Mouse (Mus musculus) layer of hippocampus, adult 8-10 months (tissue): ENCODE measurements around the gene Sptb. TPM values are rescaled to one million over a fixed set of nuclear protein-coding genes. Genes with fewer than 3 reads are reported as not detected.

Experiments used
- DNase-seq, 2 experiments: peaks; one replicate each; pipeline ENCODE4 v3.0.0; 2022; ENCODE audit warnings: low spot score in 2 of 2
- total RNA-seq, 4 experiments: library from RNA; stranded (reverse); gene quantifications; 2 replicates each; pipeline ENCODE4 v1.2.4; 2022

Sptb gene
- total RNA-seq, 4 experiments from 2014 or later: 114 to 133 (median 126) TPM

- no peak for DNase-seq
These were observed 36.5 kb downstream of the Sptb start for GRCm38 (mm10) chr12:76673794-76674222.

DNA sequence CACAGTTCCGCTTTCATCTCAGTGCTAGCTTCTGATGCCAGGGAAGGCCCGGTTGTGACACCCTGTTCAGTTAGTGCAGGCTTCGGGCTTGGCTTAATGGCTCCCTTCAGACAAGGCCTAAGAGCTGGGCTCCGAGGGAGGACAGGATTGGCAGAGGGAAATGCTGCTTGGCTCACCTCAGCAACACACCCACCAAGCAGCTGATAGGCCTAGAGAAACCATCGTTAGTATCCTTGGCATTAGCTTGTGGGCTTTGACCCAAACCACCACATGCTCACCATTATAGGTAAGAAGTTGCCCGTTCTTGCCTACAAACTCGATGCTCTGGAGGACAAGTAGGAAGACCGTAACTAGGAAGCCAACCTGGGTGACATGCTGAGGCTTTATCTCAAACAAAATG lies 38.3 kb downstream of the Sptb start:
- DNase-seq: no peak

DNA sequence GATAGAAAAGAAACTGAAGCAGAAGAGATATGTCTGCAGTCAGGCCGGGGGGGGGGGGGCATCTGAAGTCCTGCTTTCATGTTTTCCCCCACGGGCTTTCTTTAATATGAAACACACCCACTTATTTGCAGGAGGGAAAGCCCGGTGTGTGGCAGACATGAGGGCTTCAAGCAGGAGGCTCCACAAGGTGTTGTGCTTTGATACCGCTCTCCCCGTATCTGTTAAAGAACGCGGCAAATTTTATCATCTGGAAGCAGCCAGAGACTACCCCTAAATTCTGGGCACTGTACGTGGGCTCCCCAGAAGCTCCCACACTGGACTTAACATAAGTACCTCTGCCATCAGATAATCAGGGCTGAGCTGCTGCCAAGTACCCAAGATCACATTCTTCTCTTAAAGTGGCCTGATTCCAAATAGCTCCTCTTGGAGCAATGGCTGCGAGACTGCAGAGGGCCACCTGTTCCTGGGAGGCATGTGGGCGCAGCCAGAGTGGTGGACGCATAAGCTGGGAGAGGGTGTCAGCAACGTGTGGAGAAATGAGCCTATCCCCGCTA lies 39.7 kb downstream of the Sptb start:
- DNase-seq: peak; percentile 38 to 51

DNA sequence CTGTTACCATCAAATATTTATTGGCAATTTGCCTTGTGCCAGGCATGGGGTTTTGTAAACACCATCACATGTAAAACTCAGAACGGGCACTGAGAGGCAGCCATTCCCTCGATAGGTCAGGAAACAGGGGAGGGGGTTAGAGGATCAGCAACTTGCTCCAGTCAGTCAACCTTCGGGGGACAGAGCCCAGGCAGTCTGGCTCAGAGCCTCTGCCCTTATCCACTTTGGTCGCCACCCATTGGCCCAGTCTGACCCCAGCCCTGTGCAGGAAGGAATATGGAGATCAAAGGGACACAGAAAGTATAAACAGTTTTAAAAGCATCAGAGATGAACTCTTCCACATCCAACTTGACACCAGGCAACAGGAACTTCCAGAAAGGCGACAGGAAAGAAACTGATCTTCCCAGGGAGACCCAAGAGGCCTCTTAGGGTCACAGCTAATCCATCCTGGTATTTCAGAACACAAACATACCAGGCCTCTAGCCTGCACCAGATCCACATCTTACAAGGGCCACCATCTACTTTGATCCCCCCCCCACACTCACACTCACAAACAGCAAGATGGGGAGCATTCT lies 40.3 kb downstream of the Sptb start:
- DNase-seq: no peak

GRCm38 (mm10) chr12:76668654-76669419 lies 41.5 kb downstream of the Sptb start:
- no peak for DNase-seq

DNA sequence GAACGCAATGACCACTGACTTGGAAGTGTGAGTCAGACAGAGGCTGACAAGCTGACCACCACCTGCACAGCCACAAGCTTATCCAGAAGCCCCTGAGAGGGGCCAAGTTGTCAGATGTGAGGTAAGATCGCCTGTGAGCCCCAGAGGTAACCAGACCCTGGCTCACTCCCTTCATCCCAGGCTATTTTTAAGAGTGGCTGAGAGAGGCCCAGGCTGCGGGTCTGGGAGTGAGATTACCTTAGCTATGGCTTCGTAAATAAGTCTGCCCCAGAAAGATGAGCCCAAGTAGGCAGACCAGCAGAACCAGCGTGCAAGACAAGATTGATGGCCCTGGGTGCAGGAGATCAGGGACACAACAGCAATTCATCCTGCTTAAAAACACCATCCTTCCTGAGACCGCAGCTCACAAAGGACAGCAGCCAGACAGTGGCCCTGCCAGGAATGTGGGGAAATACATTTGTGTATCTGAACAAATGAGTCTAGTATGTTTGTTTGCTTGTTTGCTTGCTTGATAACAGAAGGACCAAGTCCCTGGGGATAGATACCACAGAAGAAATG lies 58.5 kb downstream of the Sptb start:
- no peak for DNase-seq

DNA sequence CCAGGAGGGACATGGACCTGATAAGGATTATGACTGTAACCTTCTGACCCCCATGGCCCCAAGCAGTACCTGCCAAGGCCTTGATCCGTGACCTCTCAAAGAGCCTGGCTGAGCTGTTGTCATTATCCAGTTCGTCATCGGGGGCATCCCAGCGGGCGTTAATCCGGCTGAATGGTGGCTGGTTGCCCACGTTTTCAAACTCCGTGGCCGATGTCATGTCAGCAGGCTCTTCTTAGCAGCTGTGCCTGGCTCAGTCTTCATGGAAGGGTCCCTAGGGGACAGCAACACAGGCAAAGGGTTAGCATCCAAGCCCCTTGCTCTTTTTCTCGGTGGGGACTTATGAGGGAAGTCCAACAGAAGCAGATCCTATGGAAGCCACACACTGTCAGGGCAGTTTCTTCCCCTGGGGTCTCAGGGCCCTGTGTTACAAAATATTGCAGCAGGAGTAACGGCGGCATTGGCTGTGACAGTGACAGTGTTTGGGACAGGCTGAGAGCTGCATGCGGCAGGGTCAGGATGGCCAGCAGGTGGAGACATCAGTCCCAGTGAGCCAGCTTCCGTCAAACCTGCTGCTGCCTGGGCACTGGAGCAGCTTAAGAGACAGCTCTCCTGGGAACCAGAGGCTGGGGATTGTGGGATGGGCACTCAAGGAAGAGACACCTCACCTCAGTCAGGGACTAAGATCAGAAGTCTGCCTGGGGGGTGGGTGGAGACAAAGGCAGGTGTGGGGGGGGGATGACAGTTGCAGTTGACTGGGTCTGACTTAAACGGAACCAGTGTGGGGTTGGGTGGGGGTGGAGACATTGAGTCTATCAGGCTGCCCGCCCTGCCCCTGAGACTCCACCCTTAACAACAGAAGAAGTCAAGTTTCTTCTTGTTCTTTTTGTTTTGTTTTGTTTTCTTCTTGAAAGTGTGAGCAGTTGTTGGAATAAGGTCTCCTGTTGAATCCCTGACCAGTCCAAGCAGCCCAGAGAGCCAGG lies 60.3 kb downstream of the Sptb start:
- DNase-seq: peak; percentile 51 to 60

DNA sequence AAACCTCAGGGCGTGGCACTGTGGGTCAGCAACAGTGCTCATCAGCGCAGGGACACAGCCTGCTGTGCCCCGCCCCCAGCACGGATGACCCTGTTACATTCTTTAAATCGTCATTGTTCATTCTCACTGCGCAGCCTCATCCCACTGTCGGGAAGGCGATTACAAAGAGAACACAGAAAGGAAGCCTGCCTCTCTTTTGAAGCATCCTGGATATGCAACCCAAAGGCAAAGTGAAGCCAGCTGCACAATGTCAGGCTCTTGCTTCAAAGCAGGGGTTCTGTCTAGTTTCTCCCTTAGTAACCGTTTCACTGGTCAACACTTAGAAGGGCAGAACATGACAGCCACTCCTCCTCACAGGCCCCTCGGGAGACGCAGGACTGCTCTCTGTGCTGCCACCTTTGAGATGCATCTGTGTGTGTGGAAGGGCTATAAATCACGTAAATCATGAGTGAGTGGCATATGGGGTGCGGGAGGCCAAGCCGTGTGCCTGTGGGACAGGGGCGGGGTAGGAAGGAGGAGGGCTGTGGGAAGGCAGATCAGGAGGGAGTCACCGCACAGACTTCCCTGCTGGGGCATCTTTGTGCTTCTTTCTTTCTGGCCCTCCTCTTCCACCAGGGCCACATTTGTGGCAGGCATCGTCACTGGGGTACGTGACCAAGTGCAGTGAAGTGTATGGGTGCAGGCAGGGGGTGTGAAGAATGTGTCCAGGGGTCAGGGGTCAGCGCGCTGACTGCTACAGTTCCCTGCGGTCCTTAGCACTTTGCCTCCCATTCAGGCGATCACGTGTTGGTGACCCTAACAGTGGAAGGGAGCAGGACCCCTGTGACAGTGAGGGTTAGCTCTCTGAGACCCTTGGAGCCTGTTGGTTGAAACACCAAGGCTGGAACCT lies 64.9 kb downstream of the Sptb start:
- no peak for DNase-seq

- DNase-seq: no peak
These were observed 66.7 kb downstream of the Sptb start for GRCm38 (mm10) chr12:76643679-76644078.

- no peak for DNase-seq
These were observed 67.7 kb downstream of the Sptb start for GRCm38 (mm10) chr12:76642616-76643015.

DNA sequence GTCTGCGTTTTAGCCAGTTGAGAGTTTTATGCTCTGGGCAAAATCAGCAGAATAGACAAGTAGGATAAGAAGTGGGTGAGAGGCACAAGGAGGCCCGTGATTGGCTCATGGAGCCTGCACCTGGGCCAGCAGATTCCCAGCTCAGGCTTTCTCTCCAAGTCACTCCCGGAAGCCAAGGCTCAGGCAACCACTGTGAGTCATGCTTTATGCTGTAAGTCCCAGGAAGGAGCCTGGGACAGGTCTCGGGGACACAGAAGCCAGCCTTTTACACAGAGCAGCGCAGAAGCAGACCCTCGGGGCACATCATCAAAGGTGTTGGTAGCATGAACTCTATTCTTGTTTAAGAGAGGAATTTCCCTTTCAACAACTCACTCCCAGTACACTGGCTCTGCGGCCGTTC lies 69.7 kb downstream of the Sptb start:
- DNase-seq: no peak

DNA sequence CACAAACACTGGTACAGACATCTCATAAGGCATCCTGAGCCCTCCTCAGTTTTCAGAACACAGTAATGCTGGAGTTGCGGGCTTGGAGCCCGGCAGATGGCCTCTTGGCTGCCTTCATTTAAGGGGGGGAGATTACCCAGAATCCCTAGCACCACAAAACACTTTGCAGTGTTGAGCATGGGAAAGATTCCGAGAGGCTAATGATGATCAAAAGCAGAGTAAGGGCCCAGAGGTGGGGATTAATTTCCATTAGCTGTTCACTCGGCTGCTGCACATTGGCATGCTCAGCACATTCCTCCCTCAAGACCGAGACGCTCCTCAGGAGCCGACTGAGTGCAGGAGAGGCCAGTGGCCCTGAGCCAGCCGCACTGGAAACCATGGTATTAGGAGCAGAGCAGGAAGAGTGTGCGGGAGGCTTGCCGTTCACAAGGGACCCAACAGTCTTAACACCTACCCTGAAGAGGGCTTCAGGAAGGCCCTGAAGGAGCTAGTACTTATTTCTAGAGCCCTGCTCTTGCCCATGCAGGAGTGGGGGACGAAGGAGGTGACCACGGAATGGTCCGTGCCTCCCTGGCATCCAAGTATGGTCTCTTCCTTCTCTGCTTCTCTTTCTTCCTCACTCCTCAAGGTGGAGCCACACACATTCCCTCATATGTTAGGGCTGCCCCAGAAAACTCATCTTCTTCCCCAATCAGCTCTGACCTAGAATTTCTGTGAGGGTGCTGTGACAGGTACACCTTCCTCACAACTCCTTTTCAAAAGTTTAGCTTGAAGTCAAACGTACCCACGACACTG lies 75.3 kb downstream of the Sptb start:
- DNase-seq: no peak

DNA sequence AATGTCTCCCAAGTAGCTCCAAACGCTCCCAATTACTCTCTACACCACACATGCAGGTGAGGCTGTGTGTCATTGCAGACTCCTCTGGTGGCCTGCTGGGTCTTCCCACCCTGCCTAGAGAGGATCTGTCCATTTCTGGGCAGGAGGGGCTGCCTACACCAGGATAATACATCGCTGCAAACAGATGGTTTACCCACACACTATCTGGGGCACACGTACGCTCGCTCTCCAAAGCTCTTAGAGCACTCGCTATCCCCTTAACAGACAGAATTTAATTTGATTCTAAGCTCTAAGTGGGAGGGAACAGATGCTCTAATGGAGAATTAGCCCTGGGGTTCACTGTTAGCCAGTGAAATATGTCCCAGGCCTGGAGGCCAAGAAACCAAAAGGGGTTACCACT lies 87.0 kb downstream of the Sptb start:
- peak; percentile 59 to 62 for DNase-seq

GRCm38 (mm10) chr12:76619847-76620246 lies 90.5 kb downstream of the Sptb start:
- no peak for DNase-seq

- no peak for DNase-seq
These were observed 92.2 kb downstream of the Sptb start for GRCm38 (mm10) chr12:76618175-76618574.

DNA sequence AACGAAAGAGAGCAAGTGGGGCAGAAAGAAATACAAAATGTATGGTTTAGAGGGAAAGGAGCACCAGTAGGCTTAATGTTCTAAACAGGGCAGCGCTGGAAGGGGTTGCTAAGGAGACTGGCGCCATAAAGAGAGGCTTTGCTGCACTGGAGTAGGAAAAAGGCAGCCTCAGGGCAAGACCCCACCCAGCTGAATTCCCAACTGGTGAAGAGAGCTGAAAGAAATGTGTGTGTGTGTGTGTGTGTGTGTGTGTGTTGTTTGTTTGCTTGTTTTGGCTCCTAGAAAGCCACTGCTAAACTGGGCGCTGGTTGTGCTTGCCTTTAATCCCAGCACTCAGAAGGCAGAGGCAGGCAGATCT lies 94.8 kb downstream of the Sptb start:
- DNase-seq: no peak

GRCm38 (mm10) chr12:76614868-76615579 lies 95.3 kb downstream of the Sptb start:
- DNase-seq: no peak

GRCm38 (mm10) chr12:76612621-76613020 lies 97.7 kb downstream of the Sptb start:
- no peak for DNase-seq

- DNase-seq: no peak
These were observed 101.3 kb downstream of the Sptb start for GRCm38 (mm10) chr12:76608997-76609565.
